Mouse (Mus musculus): ENCODE results near the gene Gtf2i.

The Gtf2i gene

GRCm38 (mm10) chr5:134277109-134277508, 37.5 kb downstream of the Gtf2i start:
- no peak for DNase-seq (ENCODE audit: low spot score)

- no peak for DNase-seq (ENCODE audit: low spot score)
These were observed 39.0 kb downstream of the Gtf2i start for GRCm38 (mm10) chr5:134275556-134275955.

- DNase-seq (ENCODE audit: low spot score), result no peak
These were observed 39.5 kb downstream of the Gtf2i start for GRCm38 (mm10) chr5:134275021-134275420.

- no peak for DNase-seq (ENCODE audit: low spot score)
These were observed 40.8 kb downstream of the Gtf2i start for GRCm38 (mm10) chr5:134273761-134274160.

- DNase-seq (ENCODE audit: low spot score), result no peak
These were observed 41.8 kb downstream of the Gtf2i start for GRCm38 (mm10) chr5:134272761-134273160.

GRCm38 (mm10) chr5:134271421-134271820, 43.1 kb downstream of the Gtf2i start:
- no peak for DNase-seq (ENCODE audit: low spot score)

- no peak for DNase-seq (ENCODE audit: low spot score)
These were observed 44.0 kb downstream of the Gtf2i start for GRCm38 (mm10) chr5:134270566-134270965.

GRCm38 (mm10) chr5:134269751-134270150, 44.8 kb downstream of the Gtf2i start:
- DNase-seq (ENCODE audit: low spot score), result no peak

- no peak for DNase-seq (ENCODE audit: low spot score)
These were observed 45.8 kb downstream of the Gtf2i start for GRCm38 (mm10) chr5:134268751-134269150.

- no peak for DNase-seq (ENCODE audit: low spot score)
These were observed 48.2 kb downstream of the Gtf2i start for GRCm38 (mm10) chr5:134266404-134266803.

- DNase-seq (ENCODE audit: low spot score), result no peak
These were observed 48.7 kb downstream of the Gtf2i start for GRCm38 (mm10) chr5:134265890-134266289.

GRCm38 (mm10) chr5:134260001-134260636, 54.4 kb downstream of the Gtf2i start:
- DNase-seq (ENCODE audit: low spot score), result no peak

- DNase-seq (ENCODE audit: low spot score), result no peak
These were observed 55.6 kb downstream of the Gtf2i start for GRCm38 (mm10) chr5:134258934-134259333.

GRCm38 (mm10) chr5:134258395-134258794, 56.2 kb downstream of the Gtf2i start:
- no peak for DNase-seq (ENCODE audit: low spot score)

- DNase-seq (ENCODE audit: low spot score), result no peak
These were observed 57.1 kb downstream of the Gtf2i start for GRCm38 (mm10) chr5:134257349-134258031.

- DNase-seq (ENCODE audit: low spot score), result no peak
These were observed 59.3 kb downstream of the Gtf2i start for GRCm38 (mm10) chr5:134255294-134255693.

GRCm38 (mm10) chr5:134253806-134254205, 60.8 kb downstream of the Gtf2i start:
- no peak for DNase-seq (ENCODE audit: low spot score)

GRCm38 (mm10) chr5:134251083-134251482, 63.5 kb downstream of the Gtf2i start:
- no peak for DNase-seq (ENCODE audit: low spot score)

GRCm38 (mm10) chr5:134250601-134251000, 64.0 kb downstream of the Gtf2i start:
- no peak for DNase-seq (ENCODE audit: low spot score)

GRCm38 (mm10) chr5:134249245-134249649, 65.3 kb downstream of the Gtf2i start:
- no peak for DNase-seq (ENCODE audit: low spot score)

- peak; percentile 64 for DNase-seq (ENCODE audit: low spot score)
These were observed 65.8 kb downstream of the Gtf2i start for GRCm38 (mm10) chr5:134248608-134249244.

- peak; percentile 64 for DNase-seq (ENCODE audit: low spot score)
These were observed 68.4 kb downstream of the Gtf2i start for GRCm38 (mm10) chr5:134246146-134246545.

- DNase-seq (ENCODE audit: low spot score), result no peak
These were observed 69.7 kb downstream of the Gtf2i start for GRCm38 (mm10) chr5:134244890-134245289.
